Mouse (Mus musculus): ENCODE data around the gene Lmntd1. TPM values are rescaled to one million over a fixed set of nuclear protein-coding genes. Genes with fewer than 3 reads are reported as not detected.

The Lmntd1 gene
- polyA plus RNA-seq, 1 experiment, result not detected

- Histone ChIP-seq H3K4me3 (ENCODE audit: low read depth, low read length) (no peak overlapping the region), H3K4me1 (ENCODE audit: control insufficient read depth, insufficient read depth, insufficient read length, low read length) (no peaks in the 10 kb centered on the region), H3K36me3 (ENCODE audit: control insufficient read depth, insufficient read depth, low read length) (no peaks in the 10 kb centered on the region), H3K27ac (ENCODE audit: insufficient read depth, low read depth, low read length) (no peak overlapping the region), H3K27me3 (ENCODE audit: control insufficient read depth, insufficient read depth, low read length) (no peaks in the 10 kb centered on the region)
- 70% methylated on average over 5 of the region's 5 CpGs for WGBS
- TF ChIP-seq POLR2A (IDR thresholded peaks at IDR 0.05; ENCODE audit: low read depth, low read length) (no peak), CTCF (IDR thresholded peaks at IDR 0.05; ENCODE audit: extremely low read depth, insufficient read length, insufficient replicate concordance, low read depth, low read length) (no peak)
Observed at GRCm38 (mm10) chr6:145652986-145653385, 38.9 kb upstream of the Lmntd1 start.

GRCm38 (mm10) chr6:145651976-145652375, 37.9 kb upstream of the Lmntd1 start:
- Histone ChIP-seq H3K36me3 (ENCODE audit: control insufficient read depth, insufficient read depth, low read length) (no peaks in the 10 kb centered on the region), H3K4me1 (ENCODE audit: control insufficient read depth, insufficient read depth, insufficient read length, low read length) (no peaks in the 10 kb centered on the region), H3K27me3 (ENCODE audit: control insufficient read depth, insufficient read depth, low read length) (no peaks in the 10 kb centered on the region), H3K27ac (ENCODE audit: insufficient read depth, low read depth, low read length) (no peak overlapping the region), H3K4me3 (ENCODE audit: low read depth, low read length) (no peak overlapping the region)
- WGBS, result 54% methylated on average over 2 of the region's 2 CpGs
- TF ChIP-seq POLR2A (IDR thresholded peaks at IDR 0.05; ENCODE audit: low read depth, low read length) (no peak), CTCF (IDR thresholded peaks at IDR 0.05; ENCODE audit: extremely low read depth, insufficient read length, insufficient replicate concordance, low read depth, low read length) (no peak)

GRCm38 (mm10) chr6:145640971-145641506, 26.9 kb upstream of the Lmntd1 start:
- Histone ChIP-seq H3K36me3 (ENCODE audit: control insufficient read depth, insufficient read depth, low read length) (no peaks in the 10 kb centered on the region), H3K27me3 (ENCODE audit: control insufficient read depth, insufficient read depth, low read length) (no peaks in the 10 kb centered on the region), H3K4me3 (ENCODE audit: low read depth, low read length) (no peak overlapping the region), H3K27ac (ENCODE audit: insufficient read depth, low read depth, low read length) (no peak overlapping the region), H3K4me1 (ENCODE audit: control insufficient read depth, insufficient read depth, insufficient read length, low read length) (no peaks in the 10 kb centered on the region)
- 66% methylated on average over 4 of the region's 4 CpGs for WGBS
- TF ChIP-seq POLR2A (IDR thresholded peaks at IDR 0.05; ENCODE audit: low read depth, low read length) (no peak), CTCF (IDR thresholded peaks at IDR 0.05; ENCODE audit: extremely low read depth, insufficient read length, insufficient replicate concordance, low read depth, low read length) (no peak)

- TF ChIP-seq CTCF (IDR thresholded peaks at IDR 0.05; ENCODE audit: extremely low read depth, insufficient read length, insufficient replicate concordance, low read depth, low read length) (no peak), POLR2A (IDR thresholded peaks at IDR 0.05; ENCODE audit: low read depth, low read length) (no peak)
- WGBS, result 72% methylated on average over 6 of the region's 6 CpGs
- H3K27ac ChIP-seq (ENCODE audit: insufficient read depth, low read depth, low read length), result no peak overlapping the region
Observed at GRCm38 (mm10) chr6:145638248-145638647, 24.1 kb upstream of the Lmntd1 start.

GRCm38 (mm10) chr6:145636682-145637081, 22.6 kb upstream of the Lmntd1 start:
- Histone ChIP-seq H3K4me3 (ENCODE audit: low read depth, low read length) (no peak overlapping the region), H3K27ac (ENCODE audit: insufficient read depth, low read depth, low read length) (no peak overlapping the region), H3K27me3 (ENCODE audit: control insufficient read depth, insufficient read depth, low read length) (no peaks in the 10 kb centered on the region), H3K4me1 (ENCODE audit: control insufficient read depth, insufficient read depth, insufficient read length, low read length) (no peaks in the 10 kb centered on the region), H3K36me3 (ENCODE audit: control insufficient read depth, insufficient read depth, low read length) (no peaks in the 10 kb centered on the region)
- no peak for TF ChIP-seq POLR2A (IDR thresholded peaks at IDR 0.05; ENCODE audit: low read depth, low read length)
- TF ChIP-seq CTCF (IDR thresholded peaks at IDR 0.05; ENCODE audit: extremely low read depth, insufficient read length, insufficient replicate concordance, low read depth, low read length), result no peak
- WGBS, result 80% methylated on average over 4 of the region's 4 CpGs

More at GRCm38 (mm10) chr6:145638248-145638647, 24.1 kb upstream of the Lmntd1 start:
- Histone ChIP-seq H3K4me1 (ENCODE audit: control insufficient read depth, insufficient read depth, insufficient read length, low read length) (no peaks in the 10 kb centered on the region), H3K27me3 (ENCODE audit: control insufficient read depth, insufficient read depth, low read length) (no peaks in the 10 kb centered on the region), H3K36me3 (ENCODE audit: control insufficient read depth, insufficient read depth, low read length) (no peaks in the 10 kb centered on the region), H3K4me3 (ENCODE audit: low read depth, low read length) (no peak overlapping the region)

GRCm38 (mm10) chr6:145634454-145634853, 20.3 kb upstream of the Lmntd1 start:
- no peaks in the 10 kb centered on the region for H3K4me1 ChIP-seq (ENCODE audit: control insufficient read depth, insufficient read depth, insufficient read length, low read length)
- no peaks in the 10 kb centered on the region for H3K27me3 ChIP-seq (ENCODE audit: control insufficient read depth, insufficient read depth, low read length)
- H3K4me3 ChIP-seq (ENCODE audit: low read depth, low read length), result no peak overlapping the region
- no peak for TF ChIP-seq POLR2A (IDR thresholded peaks at IDR 0.05; ENCODE audit: low read depth, low read length)
- no peak for TF ChIP-seq CTCF (IDR thresholded peaks at IDR 0.05; ENCODE audit: extremely low read depth, insufficient read length, insufficient replicate concordance, low read depth, low read length)
- no peaks in the 10 kb centered on the region for H3K36me3 ChIP-seq (ENCODE audit: control insufficient read depth, insufficient read depth, low read length)
- WGBS, result 75% methylated on average over 2 of the region's 2 CpGs
- H3K27ac ChIP-seq (ENCODE audit: insufficient read depth, low read depth, low read length), result no peak overlapping the region

- TF ChIP-seq CTCF (IDR thresholded peaks at IDR 0.05; ENCODE audit: extremely low read depth, insufficient read length, insufficient replicate concordance, low read depth, low read length) (no peak), POLR2A (IDR thresholded peaks at IDR 0.05; ENCODE audit: low read depth, low read length) (no peak)
- no peak overlapping the region for H3K27ac ChIP-seq (ENCODE audit: insufficient read depth, low read depth, low read length)
- 20% methylated on average over 6 of the region's 6 CpGs for WGBS
- H3K4me3 ChIP-seq (ENCODE audit: low read depth, low read length), result no peak overlapping the region
- no peaks in the 10 kb centered on the region for H3K27me3 ChIP-seq (ENCODE audit: control insufficient read depth, insufficient read depth, low read length)
- H3K4me1 ChIP-seq (ENCODE audit: control insufficient read depth, insufficient read depth, insufficient read length, low read length), result no peaks in the 10 kb centered on the region
- H3K36me3 ChIP-seq (ENCODE audit: control insufficient read depth, insufficient read depth, low read length), result no peaks in the 10 kb centered on the region
Observed at GRCm38 (mm10) chr6:145630269-145630668, 16.1 kb upstream of the Lmntd1 start.

Measured in small intestine, adult 2 months (tissue).